Mouse (Mus musculus): ENCODE data around the gene Fbxo11.
"Not testable (repeated sequence)": the region's sequence is repeated elsewhere in the genome, so short reads cannot be mapped to it uniquely, and the experiment has no call there.

DNA sequence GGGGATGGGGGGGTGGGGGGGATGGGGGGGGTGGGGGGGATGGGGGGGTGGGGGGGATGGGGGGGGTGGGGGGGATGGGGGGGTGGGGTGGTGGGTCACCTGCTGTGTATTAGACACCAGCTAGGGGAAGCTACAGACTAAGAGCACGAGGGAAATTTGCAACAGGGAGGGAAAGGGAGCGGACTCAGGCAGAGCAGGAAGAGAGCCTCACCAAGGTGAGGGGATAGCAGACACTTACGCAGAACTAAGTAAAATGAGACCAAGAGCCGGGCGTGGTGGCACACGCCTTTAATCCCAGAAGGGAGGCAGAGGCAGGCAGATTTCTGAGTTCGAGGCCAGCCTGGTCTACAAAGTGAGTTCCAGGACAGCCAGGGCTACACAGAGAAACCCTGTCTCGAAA lies 49.1 kb downstream of the Fbxo11 start:
- TF ChIP-seq CTCF (IDR thresholded peaks at IDR 0.05; ENCODE audit: borderline replicate concordance, extremely low read depth, insufficient read depth, insufficient read length); POLR2A (IDR thresholded peaks at IDR 0.05; ENCODE audit: borderline replicate concordance, extremely low read depth, insufficient read depth, insufficient read length, poor library complexity, severe bottlenecking): not testable (repeated sequence)
